Mouse (Mus musculus) E14TG2a.4 (cell line): Measurements from ENCODE around the gene Lin7c.

ENCODE experiments used
- CTCF ChIP-seq: conservative IDR thresholded peaks from 2 replicates; pipeline ENCODE4 v1.5.1; 2014; ENCODE audit warnings: low read length
- NANOG ChIP-seq: IDR thresholded peaks from 2 replicates; pipeline ENCODE4 v1.6.1; 2014; ENCODE audit warnings: borderline replicate concordance, low read length, mixed read lengths
- POU5F1 ChIP-seq: IDR thresholded peaks from 2 replicates; pipeline ENCODE4 v1.6.1; 2014; ENCODE audit warnings: low read length, borderline replicate concordance

GRCm38 (mm10) chr2:109848305-109848704 is 42.3 kb upstream of the Lin7c start:
- TF ChIP-seq CTCF (no peak), NANOG (no peak), POU5F1 (no peak)
